Mouse (Mus musculus) forebrain, postnatal 0 days (tissue): ENCODE results near the gene Nfic. TPM values are rescaled to one million over a fixed set of nuclear protein-coding genes. Genes with fewer than 3 reads are reported as not detected.

ENCODE experiments used
- ATAC-seq: fragments of 200-750 bp; cut with Nextera tagmentation; 2 replicates; pipeline ENCODE4 v1.8.0; 2017; ENCODE audit warnings: mild to moderate bottlenecking, moderate library complexity
- DNase-seq: peaks from one replicate; pipeline ENCODE4 v3.0.0-alpha.2; 2015
- H3K27ac ChIP-seq: fragments of 300-500 bp; sonication (generic); 2 replicates; pipeline ENCODE4 v1.5.1; 2014; ENCODE audit warnings: low read depth, mild to moderate bottlenecking, antibody characterized with exemption, low read length, moderate library complexity, mixed read lengths
- H3K27me3 ChIP-seq: fragments of 300-500 bp; sonication (generic); 2 replicates; pipeline ENCODE4 v1.6.1; 2014; ENCODE audit warnings: mild to moderate bottlenecking, low read length, mixed read lengths; ENCODE audit not compliant: insufficient read depth
- H3K36me3 ChIP-seq: fragments of 300-500 bp; sonication (generic); 2 replicates; pipeline ENCODE4 v1.6.1; 2014; ENCODE audit warnings: mild to moderate bottlenecking, moderate library complexity; ENCODE audit not compliant: insufficient read depth
- H3K4me1 ChIP-seq: fragments of 300-500 bp; sonication (generic); 2 replicates; pipeline ENCODE4 v1.6.1; 2014; ENCODE audit warnings: antibody characterized with exemption; ENCODE audit not compliant: insufficient read depth
- H3K4me2 ChIP-seq: fragments of 300-500 bp; sonication (generic); 2 replicates; pipeline ENCODE4 v1.6.1; 2014; ENCODE audit warnings: low read depth, mild to moderate bottlenecking, moderate library complexity
- H3K4me3 ChIP-seq: fragments of 300-500 bp; sonication (generic); 2 replicates; pipeline ENCODE4 v1.5.1; 2014; ENCODE audit warnings: low read depth, low read length, mixed read lengths
- H3K9ac ChIP-seq: fragments of 300-500 bp; sonication (generic); 2 replicates; pipeline ENCODE4 v1.6.1; 2014; ENCODE audit warnings: mild to moderate bottlenecking
- H3K9me3 ChIP-seq: fragments of 300-500 bp; sonication (generic); 2 replicates; pipeline ENCODE4 v1.6.1; 2016; ENCODE audit warnings: low read length
- CTCF ChIP-seq: sonication (generic); IDR thresholded peaks from 2 replicates; pipeline ENCODE4 v1.5.1; 2016; ENCODE audit warnings: antibody characterized with exemption, control low read depth, low read depth
- WGBS: fragments of 180-500 bp; shearing (Covaris S2); extraction: QIAGEN DNeasy Blood & Tissue Kit; methylation state at CpG from one replicate; pipeline ENCODE4 v1.1.7; 2014; 5-methylcytosine and 5-hydroxymethylcytosine counted together
- polyA plus RNA-seq: library from polyadenylated mRNA; unstranded; fragments of >200 nt; fragmentation: Nextera tagmentation; extraction: Ambion mirVana; gene quantifications from 2 replicates; pipeline ENCODE4 v1.2.1, GENCODE M21; 2015
- total RNA-seq: library from RNA; depleted of rRNA; stranded (reverse); fragments of >200 nt; gene quantifications from 2 replicates; pipeline ENCODE4 v1.2.3, GENCODE M21; 2014

Gene Nfic
- total and polyA plus RNA-seq, 2 experiments from 2014 or later = 14.5 to 23.1 TPM

- H3K4me2 ChIP-seq = peak overlapping the region; percentile 51
- DNase-seq (no peak), ATAC-seq (no peak)
- H3K27me3 ChIP-seq = no peaks in the 10 kb centered on the region
- H3K4me1 ChIP-seq = peaks cover 14% of the 10 kb centered on the region
- 0 out of 2 replicates have a peak overlapping the region, but pooled peaks have one; percentile 91 for H3K9ac ChIP-seq
- peaks cover 5% of the 10 kb centered on the region; the same call in 1 of the 2 replicates for H3K36me3 ChIP-seq
- no peak for TF ChIP-seq CTCF
- H3K4me3 ChIP-seq = peak overlapping the region; percentile 81; the same call in 1 of the 2 replicates
- H3K27ac ChIP-seq = no peak overlapping the region
- 84% methylated on average over 17 of the region's 17 CpGs for WGBS
- no peaks in the 10 kb centered on the region for H3K9me3 ChIP-seq
Observed at GRCm38 (mm10) chr10:81497401-81498270, 42.2 kb upstream of the Nfic start.

DNA sequence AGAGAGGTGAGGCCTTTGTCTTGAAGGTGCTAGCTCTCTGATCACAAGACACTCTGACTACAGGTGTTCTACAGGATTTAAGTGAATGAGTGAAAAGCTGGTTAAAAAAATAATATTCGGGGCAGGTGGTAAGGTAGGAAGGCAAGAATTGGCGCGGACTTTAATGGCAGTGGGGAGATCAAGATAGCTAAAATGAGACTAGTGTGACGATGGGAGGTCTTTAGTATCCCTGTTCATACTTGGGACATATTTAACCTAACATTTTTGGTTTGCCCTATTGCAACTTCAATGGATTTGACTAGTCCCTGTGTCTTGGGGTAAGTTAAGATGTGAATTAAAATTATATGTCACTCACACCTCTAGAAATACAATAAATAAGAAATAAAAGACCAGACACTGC is 41.5 kb upstream of the Nfic start:
- Histone ChIP-seq H3K4me1 (peaks cover 14% of the 10 kb centered on the region), H3K27ac (peak overlapping the region; percentile 66), H3K4me2 (peak overlapping the region; percentile 51), H3K36me3 (peaks cover 11% of the 10 kb centered on the region), H3K9ac (peak overlapping the region; percentile 91), H3K9me3 (no peaks in the 10 kb centered on the region), H3K27me3 (no peaks in the 10 kb centered on the region), H3K4me3 (peak overlapping the region; percentile 81)
- WGBS = 28% methylated on average over 4 of the region's 4 CpGs
- no peak for TF ChIP-seq CTCF
- DNase-seq = no peak
- ATAC-seq = no peak

DNA sequence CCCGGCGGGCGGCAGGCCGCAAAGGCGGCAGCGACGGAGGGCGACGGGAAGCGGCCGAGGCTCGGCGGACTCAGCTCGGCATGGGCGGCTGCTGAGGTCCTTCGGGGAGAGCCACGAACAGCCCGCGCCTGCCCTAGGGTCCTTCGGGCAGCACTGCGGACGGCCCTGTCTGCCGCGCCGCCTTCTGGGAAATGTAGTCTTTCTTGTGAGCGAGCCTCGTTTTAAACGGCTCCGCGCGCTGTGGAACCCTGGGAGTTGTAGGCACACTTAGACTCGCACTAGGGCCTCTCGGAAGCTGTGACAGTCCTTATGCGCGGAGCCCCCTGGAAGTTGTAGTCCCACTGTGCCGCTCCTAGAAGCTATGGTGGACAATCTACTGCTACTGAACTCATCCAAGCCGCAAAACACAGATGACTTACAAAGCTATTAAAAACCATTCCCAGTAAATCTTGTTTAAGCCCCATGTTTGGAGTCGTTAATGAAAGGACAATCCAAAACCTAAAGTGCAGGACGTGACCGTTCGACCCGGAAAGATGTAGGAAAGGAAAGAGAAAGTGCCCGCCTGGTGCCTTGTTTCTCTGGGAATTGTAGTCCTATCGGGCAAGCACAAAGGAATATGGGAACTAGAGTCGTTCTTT is 40.9 kb upstream of the Nfic start, which contains the start of gene Ncln:
TSS of gene Ncln (minus strand) at position 129 of the 638 bp plus-strand sequence.
- WGBS = under 1% methylated on average over 45 of the region's 45 CpGs

GRCm38 (mm10) chr10:81495616-81496263 is 40.3 kb upstream of the Nfic start:
- peaks cover 14% of the 10 kb centered on the region for H3K4me1 ChIP-seq

More for the DNA sequence above, 40.9 kb upstream of the Nfic start, which contains the start of gene Ncln:
- Histone ChIP-seq H3K4me3 (peak within 1 kb of the TSS; percentile 81), H3K9me3 (no peaks in the 10 kb centered on the region), H3K4me1 (peaks cover 14% of the 10 kb centered on the region), H3K27me3 (no peaks in the 10 kb centered on the region), H3K36me3 (peaks cover 17% of the 10 kb centered on the region), H3K27ac (peak within 1 kb of the TSS; percentile 85), H3K9ac (peak within 1 kb of the TSS; percentile 91), H3K4me2 (peak within 1 kb of the TSS; percentile 94)
- peak; percentile 98 for ATAC-seq
- TF ChIP-seq CTCF = 0 out of 2 replicates have a peak, but pooled peaks have one; percentile 0
- DNase-seq = peak; percentile 99

GRCm38 (mm10) chr10:81495151-81495550 is 39.7 kb upstream of the Nfic start:
- no peak for TF ChIP-seq CTCF
- no peaks in the 10 kb centered on the region for H3K9me3 ChIP-seq
- H3K4me2 ChIP-seq = peak overlapping the region; percentile 94
- no peaks in the 10 kb centered on the region for H3K27me3 ChIP-seq
- H3K9ac ChIP-seq = peak overlapping the region; percentile 91
- DNase-seq = no peak
- H3K27ac ChIP-seq = no peak overlapping the region
- H3K4me1 ChIP-seq = peaks cover 14% of the 10 kb centered on the region
- peaks cover 29% of the 10 kb centered on the region for H3K36me3 ChIP-seq
- peak overlapping the region; percentile 81 for H3K4me3 ChIP-seq
- no peak for ATAC-seq
- WGBS = 73% methylated on average over 6 of the region's 6 CpGs

More at GRCm38 (mm10) chr10:81495616-81496263, 40.3 kb upstream of the Nfic start:
- 2% methylated on average over 41 of the region's 41 CpGs for WGBS
- DNase-seq (no peak), ATAC-seq (peak; percentile 43)
- H3K9ac ChIP-seq = peak overlapping the region; percentile 91
- TF ChIP-seq CTCF = no peak
- H3K36me3 ChIP-seq = peaks cover 24% of the 10 kb centered on the region
- H3K27me3 ChIP-seq = no peaks in the 10 kb centered on the region
- H3K27ac ChIP-seq = peak overlapping the region; percentile 85
- H3K9me3 ChIP-seq = no peaks in the 10 kb centered on the region
- peak overlapping the region; percentile 94 for H3K4me2 ChIP-seq
- peak overlapping the region; percentile 81 for H3K4me3 ChIP-seq

DNA sequence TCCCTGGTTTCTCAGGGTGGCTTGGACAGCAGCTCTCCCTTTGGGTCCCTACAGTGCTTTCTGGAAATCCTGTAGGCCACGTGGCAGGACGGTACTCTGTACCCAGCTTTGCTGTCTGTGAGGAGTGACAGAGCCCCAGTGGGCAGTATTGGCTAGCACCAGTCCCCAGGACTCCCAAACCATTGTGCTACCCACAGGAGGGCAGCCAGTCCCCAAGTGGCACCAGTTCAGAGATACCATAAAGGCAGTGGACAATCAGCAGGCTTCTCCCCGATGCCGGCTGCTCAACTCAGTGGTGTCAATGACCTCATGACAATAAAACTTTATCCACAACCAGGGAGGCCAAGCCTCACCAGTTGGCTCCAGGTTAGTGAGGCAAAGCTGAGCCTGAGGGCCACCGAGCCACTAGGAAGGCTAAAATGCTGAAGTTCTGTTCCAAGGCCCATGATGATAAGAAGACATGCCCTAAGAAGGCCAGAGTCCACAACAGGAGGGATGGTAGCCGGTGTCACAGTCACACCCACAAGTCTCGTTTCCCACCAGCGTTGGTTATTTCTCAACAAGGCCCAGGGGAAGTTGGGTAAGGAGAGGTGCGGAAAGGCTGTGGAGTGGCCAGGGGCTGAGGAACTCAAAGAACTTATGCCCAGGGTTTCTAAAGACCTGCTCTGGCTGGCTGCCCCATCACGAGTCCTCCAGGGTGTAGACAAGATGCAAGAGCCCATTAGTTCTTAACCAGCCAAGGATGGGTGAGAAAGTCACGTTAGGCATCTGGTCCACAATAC is 39.0 kb upstream of the Nfic start:
- 88% methylated on average over 11 of the region's 11 CpGs for WGBS
- peaks cover 14% of the 10 kb centered on the region for H3K4me1 ChIP-seq
- H3K9ac ChIP-seq = no peak overlapping the region
- peaks cover 36% of the 10 kb centered on the region for H3K36me3 ChIP-seq
- H3K27me3 ChIP-seq = no peaks in the 10 kb centered on the region
- no peak overlapping the region for H3K4me3 ChIP-seq
- no peaks in the 10 kb centered on the region for H3K9me3 ChIP-seq
- H3K27ac ChIP-seq = no peak overlapping the region
- H3K4me2 ChIP-seq = peak overlapping the region; percentile 94; the same call in 1 of the 2 replicates
- ATAC-seq = no peak
- no peak for TF ChIP-seq CTCF
- DNase-seq = no peak
